Mouse (Mus musculus) kidney, adult 9 months (tissue): ENCODE results near the gene Nyx.
"Not testable (repeated sequence)": the region's sequence is repeated elsewhere in the genome, so short reads cannot be mapped to it uniquely, and the experiment has no call there.

ENCODE experiments used
- DNase-seq: peaks from one replicate; pipeline ENCODE4 v3.0.0; 2022

Nyx gene

DNA sequence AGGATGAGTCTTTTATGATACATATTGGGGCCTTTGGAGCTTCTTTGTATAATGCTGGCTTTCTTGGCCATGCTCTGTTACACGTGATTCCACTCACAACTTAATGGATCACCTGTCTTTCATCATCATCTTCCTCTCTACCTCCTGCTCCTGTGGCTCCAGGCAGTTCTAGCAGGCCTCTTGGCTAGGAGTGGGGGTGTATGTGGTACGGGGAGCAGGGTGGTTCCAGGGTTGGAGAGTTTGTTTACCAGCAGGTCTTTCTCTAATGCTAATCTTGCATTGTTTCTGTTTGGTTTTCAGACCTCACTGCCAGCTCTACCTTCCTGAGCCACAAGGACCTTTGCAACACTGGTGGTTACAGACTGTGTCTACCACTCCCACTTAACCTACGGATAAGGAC is at the start of gene Nyx:
Gene Nyx, plus strand, starts transcription at position 301 of the 400 bp plus-strand sequence.
- no peak for DNase-seq

DNA sequence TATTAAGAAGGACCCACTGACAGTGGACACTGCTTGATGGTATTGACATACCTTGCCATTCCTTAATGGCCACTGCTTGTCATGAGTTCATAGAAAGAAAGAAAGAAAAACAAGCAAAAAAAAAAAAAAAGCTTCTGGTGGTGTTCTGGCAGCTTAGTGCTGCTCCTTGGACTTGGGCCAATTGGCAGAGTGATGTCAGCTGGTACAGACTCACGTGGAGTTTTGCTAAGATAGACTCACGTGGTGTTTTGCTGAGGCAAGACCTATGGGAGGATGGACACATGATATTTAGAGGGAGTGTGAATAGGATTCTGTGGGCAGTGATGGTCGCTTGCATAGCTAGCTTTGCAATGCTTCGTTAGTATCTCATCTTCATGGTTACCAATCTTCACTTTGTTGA is 43.9 kb upstream of the Nyx start:
- DNase-seq, result peak; percentile 2

DNA sequence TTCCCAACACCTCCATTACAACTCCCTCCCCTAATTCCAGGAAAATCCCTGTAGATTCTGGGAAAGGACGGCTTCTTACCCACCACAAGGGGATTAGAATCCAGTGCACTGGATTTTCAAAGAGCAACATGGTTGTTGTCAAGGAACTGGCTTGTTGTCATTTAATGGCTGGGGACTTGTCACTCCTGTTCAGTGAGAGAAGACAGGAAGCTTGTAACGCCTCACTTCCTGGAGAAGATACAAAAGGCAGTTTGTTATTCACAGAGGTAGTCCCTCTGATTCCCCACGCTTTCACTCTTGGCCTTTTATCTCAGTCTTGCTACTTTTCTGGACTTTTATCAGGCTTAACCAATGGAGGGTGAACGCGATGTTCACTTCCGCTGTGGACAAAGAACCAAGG is 34.5 kb upstream of the Nyx start:
- DNase-seq, result no peak

DNA sequence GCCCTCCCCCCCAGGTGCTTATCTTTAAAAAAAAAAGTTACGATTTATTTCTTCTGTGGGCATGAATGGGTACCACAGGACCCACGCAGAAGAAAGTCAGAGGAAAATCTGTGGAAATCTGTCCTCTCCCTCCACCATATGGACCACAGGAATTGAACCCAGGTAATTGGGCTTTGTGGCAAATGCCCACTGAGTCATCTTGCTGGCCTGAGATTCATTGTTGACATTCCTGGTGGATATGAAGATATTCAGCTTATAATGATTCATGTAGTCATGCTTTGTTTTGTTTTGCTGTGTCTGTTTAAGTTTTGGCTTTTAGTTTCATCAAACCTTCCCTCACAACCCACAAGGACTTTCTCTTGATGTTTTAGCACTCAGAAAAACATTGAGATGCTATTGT is 29.9 kb upstream of the Nyx start:
- DNase-seq, result not testable (repeated sequence)

DNA sequence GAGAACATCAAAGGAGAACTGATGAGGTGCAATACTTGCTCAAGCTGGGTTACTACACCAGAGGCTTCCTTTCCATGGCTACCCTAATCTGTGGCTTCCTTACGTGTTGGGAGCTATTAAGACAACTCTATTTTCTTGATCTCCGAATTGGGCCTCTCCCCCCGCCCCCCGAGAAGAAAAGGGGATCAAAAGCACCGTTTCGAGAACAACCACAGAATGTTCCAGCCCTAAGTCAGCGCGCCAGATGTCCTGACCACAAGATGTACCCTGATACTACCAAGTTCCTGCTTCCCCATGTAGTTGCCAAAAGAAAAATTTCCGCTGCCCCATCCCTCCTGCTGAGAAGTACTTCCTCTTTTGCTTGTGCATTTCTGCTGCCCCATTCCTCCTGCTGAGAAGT is 9.4 kb upstream of the Nyx start:
- not testable (repeated sequence) for DNase-seq

DNA sequence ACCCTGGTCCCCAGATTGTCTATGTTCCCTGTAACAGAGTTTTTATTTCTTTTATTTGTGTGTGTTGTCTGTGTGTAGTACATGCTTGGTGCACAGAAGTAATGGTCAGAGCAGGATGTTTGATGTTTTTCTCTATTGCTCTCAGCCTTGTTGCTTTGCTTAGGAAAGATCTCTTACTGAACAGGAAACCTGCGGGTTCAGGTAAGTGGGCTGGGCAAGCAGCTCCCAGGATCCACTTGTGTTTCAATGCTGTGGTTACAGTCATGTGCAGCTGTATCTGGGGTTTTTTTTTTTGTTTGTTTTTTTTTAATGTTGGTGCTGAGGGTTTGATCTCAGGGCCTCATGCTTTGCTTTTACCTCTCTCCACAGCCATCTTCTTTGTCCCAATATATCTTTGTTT is 7.1 kb upstream of the Nyx start:
- no peak for DNase-seq

DNA sequence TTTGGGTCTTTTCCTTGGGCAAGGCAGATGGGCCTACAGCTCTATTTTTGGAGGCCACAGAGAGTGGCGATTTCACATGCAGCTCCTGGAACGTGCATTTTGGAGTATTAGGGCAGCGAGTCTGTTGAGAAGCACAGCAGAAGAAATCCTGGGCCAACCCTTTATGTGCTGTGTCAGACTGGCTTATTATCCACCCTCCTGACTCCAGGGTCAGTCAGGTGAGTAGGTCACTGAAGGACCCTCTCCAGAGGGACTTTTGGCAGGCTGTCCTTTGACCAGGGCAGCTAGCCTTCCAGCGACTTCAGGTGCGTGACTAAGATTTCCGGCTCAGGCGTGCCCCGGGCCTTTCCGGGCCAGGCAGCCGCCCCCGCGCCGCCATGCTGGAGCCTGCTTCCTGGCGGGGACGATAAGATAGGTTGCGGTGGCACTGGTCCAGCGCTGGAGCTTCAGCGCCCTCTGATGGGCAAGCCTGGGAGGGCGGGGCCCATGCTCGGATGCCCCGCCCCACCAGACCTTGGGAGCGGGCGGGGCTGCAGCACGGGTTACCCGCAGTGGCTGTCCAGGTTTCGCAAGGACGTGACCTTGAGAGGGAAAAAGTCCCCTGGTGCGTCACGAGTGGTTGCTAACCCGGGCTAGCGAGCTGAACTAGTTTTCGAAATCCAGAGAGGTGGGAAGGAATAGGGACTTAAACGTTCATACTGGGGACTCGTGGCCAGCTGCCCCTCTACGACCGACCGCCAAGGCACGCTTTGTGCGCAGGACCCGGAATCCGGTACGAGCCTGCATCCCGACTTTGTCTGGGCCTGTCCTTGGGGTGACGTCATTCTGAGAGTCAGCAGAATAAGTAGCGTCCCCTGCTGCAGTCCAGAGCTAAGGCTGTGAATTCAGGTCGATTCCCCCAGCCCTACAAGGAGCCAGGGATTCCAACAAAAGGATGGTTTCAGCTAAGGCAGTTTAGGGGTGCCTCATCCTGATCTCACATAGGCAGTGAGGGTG is 4.3 kb upstream of the Nyx start:
- peak; percentile 93 for DNase-seq

DNA sequence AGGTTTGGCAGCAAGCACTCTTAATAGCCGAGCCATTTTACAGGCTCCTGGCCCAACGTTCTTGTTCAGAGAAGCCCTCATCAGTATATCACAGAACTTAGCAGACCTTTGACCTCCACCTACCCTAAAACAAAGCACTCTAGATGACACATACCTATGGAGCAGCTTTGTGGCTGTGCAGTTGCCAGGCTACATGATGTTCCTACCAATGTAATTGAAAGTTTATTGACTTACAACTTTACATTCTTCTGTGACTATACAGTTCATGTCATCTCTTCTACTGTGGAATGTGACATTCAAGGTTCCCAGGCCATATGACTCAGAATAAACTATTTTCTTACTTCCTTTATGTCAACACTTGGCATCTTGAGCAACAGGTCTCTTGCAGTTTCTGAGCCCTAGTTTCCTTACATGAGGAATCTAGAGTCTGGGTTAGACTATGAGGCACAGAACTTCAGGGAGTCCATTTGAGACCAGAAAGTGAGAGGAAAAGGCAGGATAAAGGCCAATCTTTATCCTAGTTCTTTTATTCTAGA is 2.9 kb upstream of the Nyx start:
- DNase-seq, result no peak

DNA sequence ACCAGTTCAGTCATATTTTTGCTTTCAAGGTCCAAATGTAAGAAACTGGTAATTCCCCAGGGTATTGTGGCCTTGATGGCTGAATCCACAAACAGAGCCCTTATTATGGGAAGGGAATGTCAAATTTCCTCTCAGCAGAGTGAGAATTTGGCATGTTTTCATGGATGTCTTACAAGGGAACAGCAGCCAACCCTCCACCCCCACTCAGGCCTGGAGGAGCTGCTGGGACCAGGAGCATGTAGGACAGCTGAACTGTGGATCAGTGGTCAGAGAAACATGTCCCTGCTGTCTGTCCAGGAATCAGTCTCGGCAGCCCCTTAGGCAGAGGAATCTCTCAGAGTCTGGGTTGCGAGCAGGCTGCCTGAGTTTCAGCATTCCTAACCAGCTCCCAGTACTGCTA is 771 bp downstream of the Nyx start:
- DNase-seq, result no peak

DNA sequence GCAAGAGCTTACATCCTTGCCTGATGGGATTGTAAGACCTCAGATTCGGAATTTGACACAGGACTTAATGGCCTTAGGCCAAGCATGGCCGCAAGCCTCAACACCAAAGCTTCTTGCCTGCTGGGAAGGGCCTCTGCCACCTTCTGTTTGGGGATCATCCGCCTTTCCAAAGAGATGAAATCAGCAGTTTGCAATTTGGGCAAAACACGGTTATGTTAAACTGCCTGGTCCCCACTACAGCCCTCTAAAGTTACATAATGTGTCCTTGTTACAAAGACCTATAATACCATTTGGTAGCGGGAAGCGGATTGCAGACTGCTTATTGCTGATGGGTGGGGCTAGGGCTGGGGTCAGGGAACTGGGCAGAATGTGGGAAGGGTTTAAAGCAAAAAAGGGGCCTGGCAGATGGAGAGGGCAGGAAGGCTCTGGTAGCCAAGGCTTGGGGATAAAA is 1.2 kb downstream of the Nyx start:
- DNase-seq, result no peak

DNA sequence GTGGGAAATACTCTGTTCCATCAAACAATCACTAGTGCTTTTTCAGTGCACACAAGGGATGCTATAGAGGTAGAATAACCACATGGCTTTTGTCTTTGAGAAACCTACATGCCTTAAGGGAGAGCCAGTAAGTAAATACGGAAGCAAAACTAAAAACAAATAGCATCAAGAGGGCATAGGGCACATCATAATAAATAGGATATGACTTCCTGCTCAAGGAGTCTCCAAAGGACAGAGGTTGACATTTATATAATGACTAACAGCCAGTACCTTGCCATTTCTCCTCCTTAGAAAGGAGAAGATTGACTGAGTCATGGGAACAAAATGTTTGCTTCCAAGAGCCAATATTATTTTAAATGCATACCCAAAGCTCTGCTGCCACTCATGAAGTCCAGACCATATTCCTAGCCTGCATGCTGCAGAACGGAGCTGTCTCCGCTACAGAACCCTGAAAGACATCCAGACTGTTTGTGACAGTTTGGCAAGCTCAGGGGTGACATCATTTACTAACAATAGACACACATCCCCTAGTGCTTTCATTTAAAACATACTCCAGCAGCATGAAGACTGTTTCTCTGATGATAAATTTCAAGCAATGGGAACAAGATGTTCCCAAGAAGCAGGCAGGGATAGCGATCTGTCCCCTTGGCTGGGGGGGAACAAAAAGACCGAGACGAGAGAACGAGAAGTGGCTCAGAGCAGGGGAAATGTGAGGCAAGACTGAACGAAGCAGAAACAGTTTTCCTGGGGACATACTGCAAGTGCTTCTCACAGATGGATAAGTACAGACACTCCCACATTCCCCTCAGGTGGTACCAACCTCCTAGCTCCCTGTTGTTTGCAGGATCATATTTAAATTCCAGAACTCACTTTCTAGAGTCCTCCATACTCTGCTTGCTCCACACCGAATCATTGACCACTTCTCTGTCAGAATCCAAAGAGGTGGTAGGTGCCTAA is 3.5 kb downstream of the Nyx start:
- peak; percentile 44 for DNase-seq

DNA sequence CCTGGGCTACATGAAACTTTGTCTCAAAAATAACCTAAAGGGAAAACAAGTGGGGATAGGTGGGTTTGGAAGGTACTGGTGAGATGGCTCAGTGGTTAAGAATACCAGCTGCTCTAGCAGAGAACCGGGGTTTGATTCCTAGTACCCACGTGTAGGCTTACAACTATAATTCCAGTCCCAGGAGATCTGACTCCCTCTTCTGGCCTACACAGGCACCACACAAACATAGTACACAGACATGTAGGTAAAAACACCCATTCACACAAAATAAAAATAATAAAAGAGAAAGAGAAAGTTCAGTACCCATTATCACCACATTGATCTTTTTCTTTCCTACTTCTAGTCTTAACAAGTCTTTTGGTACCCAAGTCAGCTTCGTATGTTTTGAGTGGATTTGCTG is 6.0 kb downstream of the Nyx start:
- DNase-seq, result no peak

DNA sequence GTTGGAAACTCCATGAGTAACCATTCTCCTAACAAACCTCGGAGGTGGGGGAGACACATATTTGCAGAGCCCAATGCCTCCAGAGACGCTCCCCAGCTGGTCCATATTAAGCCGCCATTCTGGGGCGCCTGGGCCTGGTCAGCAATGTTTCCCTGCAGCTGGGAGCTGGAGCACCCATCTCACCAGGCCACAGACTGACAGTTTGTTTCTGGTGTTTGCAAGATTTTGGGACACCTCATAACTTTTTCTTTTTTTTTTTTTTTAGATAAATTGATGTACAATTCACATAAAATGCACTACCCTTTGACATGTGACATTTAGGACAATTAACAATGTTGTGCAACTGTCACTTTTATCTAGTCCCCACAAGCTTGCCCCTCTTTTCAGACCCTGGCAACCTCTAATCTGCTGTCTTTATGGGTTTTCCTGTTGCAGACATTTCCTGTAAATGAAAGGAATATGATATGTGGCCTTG is 6.9 kb downstream of the Nyx start:
- DNase-seq, result no peak

DNA sequence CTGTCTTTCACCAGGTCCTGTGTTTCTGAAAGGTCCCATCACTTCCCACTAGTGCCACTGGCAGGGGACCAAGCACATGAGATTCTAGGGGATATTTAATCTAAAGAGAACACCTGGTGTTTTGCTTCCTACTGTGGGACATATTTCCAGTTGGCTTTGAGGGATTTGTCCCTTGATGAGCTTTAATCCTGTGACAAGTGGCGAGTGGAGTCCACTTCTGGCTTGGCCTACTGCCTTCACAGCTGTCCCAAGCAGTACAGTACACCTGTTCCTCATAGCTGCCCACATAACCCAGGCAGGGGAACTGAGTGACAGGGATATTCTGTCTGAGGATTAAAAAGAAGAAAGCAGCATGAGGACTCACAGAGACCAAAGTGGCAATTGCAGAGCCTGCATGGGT is 9.5 kb downstream of the Nyx start:
- no peak for DNase-seq

DNA sequence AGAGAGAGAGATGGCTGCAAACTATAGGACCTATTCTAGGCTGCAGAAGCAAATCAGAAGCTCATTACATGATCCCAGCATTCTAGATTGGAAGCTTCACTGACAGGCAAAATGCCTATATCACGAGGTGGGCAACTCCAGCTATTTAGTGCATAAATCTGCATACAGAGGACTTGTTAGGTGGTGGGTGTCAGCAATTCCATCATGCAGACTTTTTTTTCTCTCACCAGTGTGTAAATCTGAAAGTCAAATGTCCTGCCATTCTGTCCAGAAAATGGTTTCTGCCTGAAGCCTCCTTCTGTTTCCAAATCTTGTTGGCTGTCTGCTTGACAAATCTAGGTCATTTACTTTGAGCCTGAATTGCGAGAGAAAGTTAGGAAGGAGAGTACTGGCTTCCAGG is 11.7 kb downstream of the Nyx start:
- no peak for DNase-seq

DNA sequence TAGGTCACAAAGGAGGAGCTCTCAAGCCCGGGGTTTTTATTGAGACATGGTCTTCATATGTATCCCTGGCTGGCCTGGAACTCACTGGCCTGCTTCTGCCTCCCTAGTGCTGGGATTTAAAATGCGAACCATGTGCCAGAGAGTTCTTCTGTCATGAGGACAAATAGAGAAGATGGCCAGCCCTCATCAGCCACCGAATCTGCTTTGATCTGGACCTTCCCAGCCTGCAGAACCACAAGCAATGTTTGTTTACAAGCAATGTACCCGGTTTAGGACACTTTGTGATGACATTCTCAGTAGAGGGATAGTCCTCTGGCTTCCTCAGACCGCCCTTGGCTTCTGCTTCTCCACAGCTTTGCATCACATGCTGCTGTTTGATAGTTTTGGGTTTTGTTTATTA is 12.4 kb downstream of the Nyx start:
- no peak for DNase-seq

DNA sequence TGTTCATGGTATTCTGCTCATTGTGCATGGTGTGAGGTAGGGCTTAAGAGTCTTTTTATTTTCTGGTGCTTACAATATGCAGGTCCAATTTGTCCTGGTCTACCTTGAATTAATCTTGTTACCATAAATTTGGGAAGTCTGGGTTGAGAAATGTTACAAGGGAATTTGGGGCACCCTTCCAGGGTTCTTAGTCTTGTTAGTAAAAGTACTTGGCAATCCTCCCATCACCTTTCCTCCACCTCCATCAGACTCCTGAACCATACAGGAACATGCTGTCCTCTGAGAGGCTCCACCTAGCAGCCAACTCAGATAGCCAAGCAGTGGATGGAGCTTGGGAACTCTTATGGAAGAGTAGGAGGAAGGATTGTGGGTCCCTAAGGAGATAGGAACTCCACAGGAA is 13.7 kb downstream of the Nyx start:
- no peak for DNase-seq

DNA sequence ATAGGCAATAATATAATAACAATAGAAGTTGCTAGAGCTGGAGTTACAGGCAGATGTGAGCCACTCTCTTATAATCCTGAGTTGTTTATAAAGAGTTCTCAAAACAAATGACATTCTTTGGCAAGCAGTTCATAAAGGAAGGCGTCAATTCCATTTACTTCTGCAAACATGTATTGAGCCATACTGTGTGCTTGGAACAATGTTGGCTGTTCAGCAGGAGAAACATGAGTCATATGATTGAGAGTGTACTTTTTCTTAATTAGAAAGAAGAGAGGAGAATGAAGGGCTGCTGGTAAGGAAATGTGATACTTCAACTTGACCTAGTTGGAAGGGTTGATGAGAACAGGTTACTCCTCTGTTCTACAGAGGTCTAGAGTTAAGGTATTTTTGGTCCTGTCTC is 16.7 kb downstream of the Nyx start:
- DNase-seq, result no peak

DNA sequence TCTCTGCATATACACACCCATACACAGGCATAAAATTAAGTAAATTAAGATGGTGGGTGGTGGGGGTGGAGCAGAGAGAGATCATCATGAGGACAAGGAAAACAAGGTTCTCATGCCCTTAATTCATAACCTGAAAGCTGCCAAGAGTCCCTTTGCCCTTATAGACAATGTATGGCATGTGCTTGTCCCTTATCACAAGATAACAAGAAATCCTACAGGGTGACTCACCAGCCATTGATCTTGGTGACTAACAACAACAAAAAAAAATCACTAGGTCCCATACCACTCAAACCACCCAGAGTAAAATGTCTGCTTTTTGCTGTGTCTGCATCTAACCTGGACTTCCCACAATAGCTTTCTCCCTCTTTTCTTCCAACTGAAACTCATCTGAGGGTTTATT is 18.5 kb downstream of the Nyx start:
- DNase-seq, result no peak

DNA sequence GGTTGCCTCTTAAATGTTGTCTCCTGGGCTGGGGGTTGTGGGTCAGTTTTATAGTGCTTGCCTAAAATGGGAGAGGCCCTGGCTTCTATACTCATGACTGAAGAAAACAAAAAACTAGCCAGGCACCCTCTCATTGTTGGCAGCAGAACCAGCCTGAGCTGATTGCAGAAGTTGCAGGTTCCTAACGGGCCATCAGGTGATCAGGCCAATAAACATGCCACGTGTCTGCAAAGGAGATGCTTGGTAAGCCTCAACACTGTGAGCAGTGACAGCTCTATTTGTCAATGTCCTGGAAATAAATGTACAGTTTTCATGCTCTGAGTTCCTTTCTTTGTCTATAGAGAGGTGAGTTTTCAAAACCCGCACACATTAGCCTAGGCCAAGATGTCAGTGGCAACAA is 23.1 kb downstream of the Nyx start:
- DNase-seq, result no peak

DNA sequence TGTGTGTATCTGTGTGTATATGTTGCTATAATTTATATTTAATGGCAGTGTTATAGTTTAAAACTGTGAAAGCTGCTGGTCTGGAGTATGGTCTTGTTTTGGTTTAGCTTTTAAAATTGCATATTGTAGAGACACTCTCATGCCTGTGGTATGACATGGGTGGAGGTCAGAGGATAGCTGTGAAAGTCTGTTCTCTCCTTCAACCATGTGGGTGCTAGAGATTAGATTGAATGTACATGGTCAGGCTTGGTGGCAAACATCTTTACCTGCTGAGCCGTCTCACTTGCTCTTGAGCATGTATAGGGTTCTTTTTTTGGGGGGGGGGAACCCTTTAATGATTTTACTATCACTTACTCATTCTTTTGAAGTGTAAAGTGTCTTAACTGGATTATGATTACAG is 23.9 kb downstream of the Nyx start:
- no peak for DNase-seq

DNA sequence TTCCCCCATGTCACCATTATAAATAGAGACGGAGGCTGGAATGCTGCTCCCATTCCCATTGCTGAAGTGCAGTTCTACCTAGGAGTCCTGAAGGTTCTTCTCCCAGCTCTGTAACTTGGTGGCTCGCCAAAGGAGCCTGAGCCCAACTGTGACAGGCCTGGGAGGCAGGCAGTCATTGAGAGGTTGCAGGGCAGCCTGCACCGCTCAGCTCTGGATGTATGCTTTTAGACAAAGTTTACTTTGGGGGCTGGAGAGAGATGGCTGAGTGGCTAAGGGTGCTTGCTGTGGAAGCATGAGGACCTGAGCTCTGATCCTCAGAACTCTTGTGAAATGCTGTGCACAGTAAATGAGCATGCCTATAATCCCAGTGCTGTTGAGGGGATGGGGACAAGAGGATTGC is 25.0 kb downstream of the Nyx start:
- no peak for DNase-seq

DNA sequence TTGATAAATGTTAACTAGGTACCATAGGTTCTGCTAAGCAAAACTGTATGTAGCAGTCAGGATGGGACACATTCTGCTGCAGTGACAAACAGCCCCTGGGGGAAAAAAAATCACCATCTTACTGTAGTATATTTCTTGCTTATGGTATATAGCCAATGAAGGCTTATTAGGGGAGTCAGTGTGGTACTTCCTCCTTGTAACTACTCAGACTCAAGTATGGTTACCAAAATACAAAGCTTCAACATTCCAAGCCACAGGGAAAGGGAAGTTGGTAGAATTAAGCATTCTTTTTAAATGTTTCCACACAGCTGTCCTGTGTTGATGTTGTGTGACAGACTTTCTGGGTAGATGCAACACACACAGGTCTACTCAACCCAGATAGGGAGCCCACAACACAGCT is 27.0 kb downstream of the Nyx start:
- DNase-seq, result no peak
